Mouse (Mus musculus) left cerebral cortex, adult 9 months (tissue): Measurements from ENCODE around the gene Wdr20.

ENCODE experiments used
- DNase-seq, 2 experiments: peaks; one replicate each; pipeline ENCODE4 v3.0.0; 2022; ENCODE audit warnings: low spot score in 2 of 2

Gene Wdr20

DNA sequence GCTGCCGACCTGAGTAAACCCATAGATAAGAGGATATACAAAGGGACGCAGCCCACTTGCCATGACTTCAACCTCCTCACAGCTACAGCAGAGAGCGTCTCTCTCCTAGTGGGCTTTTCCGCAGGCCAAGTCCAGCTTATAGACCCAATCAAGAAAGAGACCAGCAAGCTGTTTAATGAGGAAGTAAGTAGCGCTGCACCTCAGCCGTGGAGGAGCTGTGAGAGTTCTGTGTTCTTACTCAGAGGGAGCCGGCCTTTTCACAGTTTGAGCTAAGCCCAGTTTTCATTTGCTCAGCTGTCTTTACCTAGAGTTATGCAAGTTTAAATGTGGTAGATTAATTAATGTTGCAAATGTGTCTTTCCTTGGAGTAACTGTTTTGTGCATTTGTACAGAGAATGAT lies 41.6 kb downstream of the Wdr20 start:
- no peak for DNase-seq

DNA sequence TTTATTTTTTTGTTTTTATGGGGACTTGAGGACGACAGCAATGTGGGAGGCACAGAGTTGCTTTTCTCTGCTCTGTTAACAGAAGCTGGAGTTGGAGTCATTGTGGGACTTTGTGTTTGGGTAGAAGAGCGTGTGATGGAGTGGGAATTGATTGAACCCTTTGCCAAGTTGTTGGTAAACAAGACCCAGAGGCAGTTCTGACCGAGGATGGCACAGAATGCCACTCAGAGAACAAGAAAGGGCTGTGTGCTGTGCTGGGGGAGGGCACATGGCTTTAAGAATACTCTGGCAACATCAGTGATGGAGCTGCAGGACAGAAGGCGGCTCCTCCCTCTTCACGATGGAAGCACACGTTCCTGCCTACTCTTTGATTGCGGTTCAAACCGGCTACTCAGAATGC lies 43.4 kb downstream of the Wdr20 start:
- DNase-seq: peak; percentile 38 to 54

- DNase-seq: no peak
Observed at GRCm38 (mm10) chr12:110782278-110782677, 44.5 kb downstream of the Wdr20 start.

DNA sequence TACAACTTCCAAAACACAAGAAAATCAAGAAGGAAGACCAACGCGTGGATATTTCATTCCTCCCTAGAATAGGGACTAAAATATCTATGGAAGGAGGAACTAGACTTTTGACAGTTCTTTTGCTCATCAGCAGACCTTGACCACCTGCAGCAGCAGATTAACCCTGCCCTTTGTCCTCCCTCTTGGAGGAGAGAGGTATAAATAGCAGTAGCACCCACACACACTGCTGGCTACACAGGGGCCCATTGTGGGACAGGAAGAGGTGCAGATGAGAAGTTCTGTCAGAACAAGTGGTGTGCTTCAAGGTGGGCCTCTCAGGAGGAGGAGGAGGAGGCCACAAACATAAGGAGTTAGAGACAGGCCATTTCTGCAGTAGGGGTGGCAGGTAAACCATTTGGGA lies 46.5 kb downstream of the Wdr20 start:
- DNase-seq: no peak

DNA sequence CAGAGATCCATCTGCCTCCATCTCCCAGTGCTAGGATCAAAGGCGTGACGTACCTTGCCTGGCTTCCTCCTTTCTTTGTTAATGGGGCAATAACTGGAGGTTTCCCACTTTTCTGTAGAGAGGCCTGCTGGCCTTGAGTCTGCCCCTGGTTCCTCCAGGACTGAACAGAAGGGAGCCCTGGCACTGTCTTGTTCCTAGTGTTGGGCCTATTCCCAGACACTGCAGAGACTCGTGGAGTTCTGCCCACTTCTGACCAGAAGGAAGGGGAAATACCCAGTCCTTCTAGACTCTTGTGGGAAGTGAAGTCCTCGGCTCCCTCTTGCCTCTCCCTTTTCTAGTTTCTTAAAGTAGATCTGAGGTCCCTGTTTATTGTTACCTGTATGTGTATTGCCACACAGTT lies 48.5 kb downstream of the Wdr20 start:
- no peak for DNase-seq

DNA sequence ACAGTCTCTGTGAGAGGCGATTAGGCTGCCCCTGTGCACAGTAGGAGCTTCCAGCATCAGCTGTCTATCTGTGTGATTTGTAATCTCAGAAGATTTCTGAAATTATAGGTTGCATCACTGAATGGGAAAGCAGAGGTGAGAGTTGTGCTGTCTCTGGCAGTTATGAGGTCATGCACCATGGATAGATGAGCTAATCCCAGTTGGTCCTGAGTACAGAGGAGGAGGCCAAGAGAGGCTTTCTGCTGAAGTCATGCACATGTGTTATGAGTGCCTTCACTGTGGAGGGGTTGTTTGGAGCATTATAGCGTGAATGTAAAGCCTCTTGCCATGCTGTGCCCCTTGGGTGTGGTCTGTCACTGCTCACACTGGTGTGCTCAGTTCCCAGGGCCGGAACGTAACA lies 52.8 kb downstream of the Wdr20 start:
- DNase-seq: no peak

- DNase-seq: no peak
Observed at GRCm38 (mm10) chr12:110791026-110791425, 53.3 kb downstream of the Wdr20 start.

DNA sequence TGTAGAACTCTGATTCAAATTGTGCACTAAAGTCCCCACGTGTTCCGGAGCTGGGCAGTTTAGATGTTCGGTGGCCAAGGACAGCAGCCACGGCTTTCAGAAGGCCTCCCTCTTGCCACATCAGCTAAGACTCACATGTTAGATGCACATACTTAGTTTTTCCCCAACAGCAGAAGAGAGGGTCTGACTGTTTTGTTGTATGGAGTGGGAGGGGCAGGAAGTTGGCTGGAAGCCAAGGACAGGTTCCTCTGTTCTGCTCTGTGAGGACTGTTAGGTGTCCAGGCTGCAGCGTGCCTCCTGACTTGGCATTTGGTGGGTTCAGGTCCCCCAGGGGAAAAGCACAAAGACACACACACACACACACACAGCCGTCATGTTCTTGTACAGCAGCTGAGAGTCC lies 57.3 kb downstream of the Wdr20 start:
- no peak for DNase-seq

GRCm38 (mm10) chr12:110796748-110797147 lies 59.0 kb downstream of the Wdr20 start:
- DNase-seq: no peak

- no peak for DNase-seq
Observed at GRCm38 (mm10) chr12:110797202-110797601, 59.5 kb downstream of the Wdr20 start.

DNA sequence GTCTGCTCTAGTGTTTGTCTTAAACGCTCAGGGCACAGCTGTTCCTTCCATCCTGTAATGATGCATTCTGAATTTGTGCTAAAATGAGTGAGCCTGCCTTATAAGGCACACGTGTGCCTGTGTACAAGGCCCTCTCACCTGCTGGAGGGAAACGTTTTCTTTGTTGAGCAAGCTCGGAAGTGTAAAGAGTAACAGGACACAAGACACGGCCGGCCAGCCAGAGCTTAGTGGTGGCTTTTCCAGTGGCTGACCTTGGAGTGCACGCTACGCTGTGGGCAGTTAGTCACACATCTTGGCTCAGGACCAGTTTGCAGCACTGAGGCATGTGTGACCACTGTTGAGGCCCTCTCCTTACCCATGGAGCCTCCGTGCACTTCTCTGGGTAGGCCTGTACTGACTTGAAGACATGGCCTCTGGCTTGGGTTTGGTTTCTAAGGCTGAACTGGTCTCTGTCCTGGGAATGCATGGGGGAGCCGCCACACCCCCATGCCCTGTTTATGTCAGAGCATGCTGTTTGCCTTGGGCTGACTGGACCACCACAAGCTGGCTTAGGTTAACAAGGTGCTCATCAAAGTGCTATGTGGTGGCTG lies 60.2 kb downstream of the Wdr20 start:
- no peak for DNase-seq

DNA sequence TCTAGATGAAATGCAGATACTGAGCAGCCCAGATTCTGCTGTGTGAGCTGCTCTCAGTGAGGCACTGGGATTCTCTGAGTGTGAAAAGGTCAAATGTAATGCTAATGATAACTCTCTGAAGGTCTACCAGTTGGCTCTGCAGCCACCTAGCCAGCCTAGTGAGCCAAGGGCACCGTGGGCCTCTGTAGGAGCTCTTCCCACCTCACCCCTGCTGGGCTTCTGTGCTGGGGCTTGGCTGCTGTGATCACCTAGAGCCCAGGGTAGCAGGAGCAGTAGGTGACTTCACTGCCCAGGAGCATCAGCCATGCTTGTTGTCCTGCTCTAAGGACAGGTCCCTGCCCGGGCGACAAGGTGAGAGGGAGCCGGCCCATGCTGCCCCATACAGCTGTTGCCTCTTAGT lies 61.5 kb downstream of the Wdr20 start:
- DNase-seq: no peak

- no peak for DNase-seq
Observed at GRCm38 (mm10) chr12:110801876-110802464, 64.2 kb downstream of the Wdr20 start.

- no peak for DNase-seq
Observed at GRCm38 (mm10) chr12:110802674-110803297, 65.0 kb downstream of the Wdr20 start.

- DNase-seq: no peak
Observed at GRCm38 (mm10) chr12:110804261-110804660, 66.5 kb downstream of the Wdr20 start.

- peak in 1 of 2 experiments; percentile 42 for DNase-seq
Observed at GRCm38 (mm10) chr12:110806301-110806970, 68.7 kb downstream of the Wdr20 start.

DNA sequence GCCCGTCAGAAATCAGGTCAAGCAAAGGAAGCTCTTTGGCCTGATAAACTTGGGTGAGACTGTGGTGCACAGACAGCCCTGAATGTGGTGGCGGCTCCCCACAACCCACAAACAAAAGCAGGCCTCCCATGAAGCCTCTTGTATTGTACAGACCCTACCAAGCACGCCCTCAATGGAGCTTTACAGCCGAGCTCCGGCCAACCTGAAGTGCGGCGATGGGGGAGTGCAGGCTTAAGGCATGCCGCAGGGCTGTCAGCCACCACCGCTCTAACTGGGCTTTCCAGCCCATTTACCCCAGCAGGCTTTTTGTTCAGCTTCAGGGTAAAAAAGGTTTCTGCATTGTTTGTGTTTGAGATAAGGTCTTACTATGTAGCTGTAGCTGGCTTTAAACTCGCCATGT lies 70.7 kb downstream of the Wdr20 start:
- no peak for DNase-seq

DNA sequence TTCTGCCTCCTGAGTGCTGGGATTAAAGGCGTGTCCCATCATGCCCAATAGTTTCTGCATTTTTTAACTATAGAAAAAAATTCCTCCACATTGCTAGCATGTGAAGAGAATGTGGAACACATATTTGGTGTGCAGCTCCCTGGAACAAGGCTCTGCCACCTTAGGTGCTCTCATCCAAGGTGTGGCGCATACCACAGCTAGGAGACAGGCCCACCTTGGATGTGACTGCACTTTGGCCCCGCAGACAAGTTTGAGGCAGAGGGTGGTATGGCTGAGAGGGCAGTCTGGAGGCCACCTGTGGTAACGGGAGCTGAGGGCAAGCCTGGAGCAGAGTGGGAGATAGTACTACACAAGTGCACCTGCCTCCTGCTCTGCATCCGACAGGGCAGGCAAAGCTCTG lies 71.1 kb downstream of the Wdr20 start:
- DNase-seq: no peak

DNA sequence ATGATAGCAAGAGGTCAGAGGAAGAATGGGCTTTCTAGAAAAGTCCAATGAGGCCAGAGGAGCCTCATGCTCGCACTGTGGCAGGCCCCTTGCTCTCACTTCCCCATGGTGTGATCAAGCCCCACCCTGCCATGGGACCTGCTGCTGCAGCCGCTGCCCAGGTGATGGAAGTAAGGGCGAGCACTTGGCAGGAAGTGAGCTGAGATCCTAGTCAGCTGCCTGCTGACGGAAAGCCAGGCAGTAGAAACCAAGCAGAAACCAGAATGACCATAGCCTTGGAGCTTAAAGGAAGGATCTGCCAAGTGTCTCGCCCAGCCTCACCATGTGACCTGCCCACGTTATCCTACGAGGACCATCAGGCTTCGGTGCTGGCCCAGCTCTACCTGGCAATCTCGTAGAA lies 75.4 kb downstream of the Wdr20 start:
- DNase-seq: no peak

DNA sequence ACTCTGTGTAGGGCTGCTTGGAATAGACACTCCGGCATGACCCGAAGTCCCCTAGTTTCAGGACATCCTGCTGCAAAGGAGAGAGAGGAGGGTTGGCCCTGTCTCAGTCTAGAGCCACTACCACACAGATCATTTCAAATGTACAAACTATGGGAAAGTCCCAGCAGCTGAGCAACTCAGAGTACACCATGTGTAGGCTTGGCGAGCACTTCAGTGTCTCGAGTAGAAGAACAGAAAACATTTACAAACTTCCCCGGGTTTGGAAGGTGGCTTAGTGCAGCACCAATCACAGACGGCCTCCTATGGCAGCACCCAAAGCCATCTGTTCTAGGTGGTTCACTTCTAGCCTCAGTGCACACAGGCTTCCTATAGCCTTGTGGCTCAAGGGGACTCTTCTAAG lies 75.9 kb downstream of the Wdr20 start:
- DNase-seq: no peak

DNA sequence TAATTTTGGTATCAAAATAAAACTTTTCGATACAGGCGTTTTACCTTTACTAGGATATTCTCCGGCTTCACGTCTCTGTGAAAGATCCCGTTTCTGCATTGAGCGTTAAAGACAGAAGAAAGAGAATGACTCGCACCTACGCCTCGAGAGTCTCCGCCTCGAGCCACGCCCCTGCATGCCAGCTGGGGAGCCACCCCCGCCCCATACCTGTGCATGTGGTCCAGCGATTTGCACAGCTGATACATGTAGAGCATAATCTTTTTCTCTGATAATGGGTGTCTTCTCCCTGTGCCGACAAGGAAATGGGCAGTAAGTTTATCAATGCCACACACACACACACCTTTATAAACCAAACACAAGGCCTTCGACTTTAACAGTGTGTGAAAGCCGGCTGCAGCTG lies 77.2 kb downstream of the Wdr20 start:
- DNase-seq: no peak

GRCm38 (mm10) chr12:110816833-110817232 lies 79.1 kb downstream of the Wdr20 start:
- no peak for DNase-seq

DNA sequence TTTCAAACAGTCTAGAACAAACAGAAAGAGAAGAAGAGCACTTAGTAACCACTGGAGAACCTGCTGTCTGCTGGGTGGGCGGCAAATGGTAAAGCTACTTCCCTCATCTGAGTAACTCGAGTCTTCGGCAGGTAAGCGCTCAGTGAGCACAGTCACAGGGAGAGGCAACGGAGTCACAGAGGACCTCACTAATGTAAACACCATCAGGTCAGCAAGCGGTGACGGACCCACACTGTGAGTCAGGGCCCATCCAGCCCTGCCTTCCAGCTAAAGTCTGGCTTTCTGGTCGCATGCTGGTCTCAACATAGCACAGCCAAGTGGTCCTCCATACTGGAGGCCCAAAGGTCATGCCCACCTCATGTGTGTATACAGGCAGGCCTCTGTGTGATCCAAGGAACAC lies 81.6 kb downstream of the Wdr20 start:
- no peak for DNase-seq
